Mouse (Mus musculus): ENCODE results near the gene Antxr2. TPM values are rescaled to one million over a fixed set of nuclear protein-coding genes. Genes with fewer than 3 reads are reported as not detected.

Antxr2 gene
- polyA plus RNA-seq, 1 experiment from 2014 or later: 22.9 TPM

- no peaks in the 10 kb centered on the region for H3K36me3 ChIP-seq (ENCODE audit: control insufficient read depth, insufficient read depth, low read length)
- peak overlapping the region; percentile 76 for H3K4me2 ChIP-seq (ENCODE audit: low read depth, low read length)
- H3K9me3 ChIP-seq (replicated peaks; ENCODE audit: control insufficient read depth, low read length): no peaks in the 10 kb centered on the region
- H3K4me1 ChIP-seq (ENCODE audit: control insufficient read depth, insufficient read depth, low read length): peaks cover 14% of the 10 kb centered on the region; the same call in 1 of the 2 replicates
- H3K4me3 ChIP-seq (replicated peaks; ENCODE audit: low read length): peak overlapping the region; percentile 87
- H3K27ac ChIP-seq (ENCODE audit: low read length): peak overlapping the region; percentile 94
- whole genome bisulfite sequencing: under 1% methylated on average over 36 of the region's 36 CpGs
- no peaks in the 10 kb centered on the region for H3K27me3 ChIP-seq (ENCODE audit: control insufficient read depth, insufficient read depth, low read length)
- ATAC-seq (ENCODE audit: insufficient read depth, low FRiP score): peak; percentile 73
- peak overlapping the region; percentile 90 for H3K9ac ChIP-seq (ENCODE audit: low read length)
Measured at GRCm38 (mm10) chr5:98030091-98030901, 547 bp downstream of the Antxr2 start.

GRCm38 (mm10) chr5:98027688-98028389, 3.0 kb downstream of the Antxr2 start:
- Histone ChIP-seq H3K4me2 (ENCODE audit: low read depth, low read length) (peak overlapping the region; percentile 76), H3K9me3 (replicated peaks; ENCODE audit: control insufficient read depth, low read length) (no peaks in the 10 kb centered on the region), H3K36me3 (ENCODE audit: control insufficient read depth, insufficient read depth, low read length) (no peaks in the 10 kb centered on the region), H3K27me3 (ENCODE audit: control insufficient read depth, insufficient read depth, low read length) (no peaks in the 10 kb centered on the region), H3K4me3 (replicated peaks; ENCODE audit: low read length) (no peak overlapping the region; the same call in 1 of the 2 replicates), H3K9ac (ENCODE audit: low read length) (no peak overlapping the region), H3K27ac (ENCODE audit: low read length) (no peak overlapping the region), H3K4me1 (ENCODE audit: control insufficient read depth, insufficient read depth, low read length) (peaks cover 14% of the 10 kb centered on the region; the same call in 1 of the 2 replicates)
- no peak for ATAC-seq (ENCODE audit: insufficient read depth, low FRiP score)
- 48% methylated on average over 8 of the region's 8 CpGs for WGBS

- H3K27me3 ChIP-seq (ENCODE audit: control insufficient read depth, insufficient read depth, low read length): no peaks in the 10 kb centered on the region
- H3K9ac ChIP-seq (ENCODE audit: low read length): no peak overlapping the region
- WGBS: 88% methylated on average over 2 of the region's 2 CpGs
- no peaks in the 10 kb centered on the region for H3K9me3 ChIP-seq (replicated peaks; ENCODE audit: control insufficient read depth, low read length)
- peaks cover 10% of the 10 kb centered on the region; the same call in 1 of the 2 replicates for H3K4me1 ChIP-seq (ENCODE audit: control insufficient read depth, insufficient read depth, low read length)
- H3K4me3 ChIP-seq (replicated peaks; ENCODE audit: low read length): no peak overlapping the region
- no peak overlapping the region for H3K27ac ChIP-seq (ENCODE audit: low read length)
- no peak for ATAC-seq (ENCODE audit: insufficient read depth, low FRiP score)
- H3K4me2 ChIP-seq (ENCODE audit: low read depth, low read length): no peak overlapping the region
- H3K36me3 ChIP-seq (ENCODE audit: control insufficient read depth, insufficient read depth, low read length): no peaks in the 10 kb centered on the region
Measured at GRCm38 (mm10) chr5:98025921-98026320, 4.9 kb downstream of the Antxr2 start.

GRCm38 (mm10) chr5:98024545-98024944, 6.3 kb downstream of the Antxr2 start:
- H3K27me3 ChIP-seq (ENCODE audit: control insufficient read depth, insufficient read depth, low read length): no peaks in the 10 kb centered on the region
- no peaks in the 10 kb centered on the region for H3K9me3 ChIP-seq (replicated peaks; ENCODE audit: control insufficient read depth, low read length)
- H3K4me1 ChIP-seq (ENCODE audit: control insufficient read depth, insufficient read depth, low read length): peaks cover 10% of the 10 kb centered on the region; the same call in 1 of the 2 replicates
- WGBS: 97% methylated on average over 2 of the region's 2 CpGs
- no peaks in the 10 kb centered on the region for H3K36me3 ChIP-seq (ENCODE audit: control insufficient read depth, insufficient read depth, low read length)
- no peak for ATAC-seq (ENCODE audit: insufficient read depth, low FRiP score)
- no peak overlapping the region for H3K27ac ChIP-seq (ENCODE audit: low read length)
- H3K4me3 ChIP-seq (replicated peaks; ENCODE audit: low read length): no peak overlapping the region
- no peak overlapping the region for H3K4me2 ChIP-seq (ENCODE audit: low read depth, low read length)
- H3K9ac ChIP-seq (ENCODE audit: low read length): no peak overlapping the region

GRCm38 (mm10) chr5:98021518-98021917, 9.3 kb downstream of the Antxr2 start:
- Histone ChIP-seq H3K4me1 (ENCODE audit: control insufficient read depth, insufficient read depth, low read length) (peaks cover 3% of the 10 kb centered on the region; the same call in 1 of the 2 replicates), H3K27me3 (ENCODE audit: control insufficient read depth, insufficient read depth, low read length) (no peaks in the 10 kb centered on the region), H3K36me3 (ENCODE audit: control insufficient read depth, insufficient read depth, low read length) (no peaks in the 10 kb centered on the region), H3K27ac (ENCODE audit: low read length) (no peak overlapping the region), H3K9me3 (replicated peaks; ENCODE audit: control insufficient read depth, low read length) (no peaks in the 10 kb centered on the region), H3K4me3 (replicated peaks; ENCODE audit: low read length) (no peak overlapping the region), H3K9ac (ENCODE audit: low read length) (no peak overlapping the region), H3K4me2 (ENCODE audit: low read depth, low read length) (no peak overlapping the region)
- no peak for ATAC-seq (ENCODE audit: insufficient read depth, low FRiP score)
- WGBS: 90% methylated on average over 4 of the region's 4 CpGs

- ATAC-seq (ENCODE audit: insufficient read depth, low FRiP score): no peak
- Histone ChIP-seq H3K4me1 (ENCODE audit: control insufficient read depth, insufficient read depth, low read length) (peaks cover 3% of the 10 kb centered on the region; the same call in 1 of the 2 replicates), H3K4me3 (replicated peaks; ENCODE audit: low read length) (no peak overlapping the region), H3K36me3 (ENCODE audit: control insufficient read depth, insufficient read depth, low read length) (no peaks in the 10 kb centered on the region), H3K27me3 (ENCODE audit: control insufficient read depth, insufficient read depth, low read length) (no peaks in the 10 kb centered on the region), H3K9ac (ENCODE audit: low read length) (no peak overlapping the region), H3K4me2 (ENCODE audit: low read depth, low read length) (no peak overlapping the region), H3K9me3 (replicated peaks; ENCODE audit: control insufficient read depth, low read length) (no peaks in the 10 kb centered on the region), H3K27ac (ENCODE audit: low read length) (no peak overlapping the region)
Measured at GRCm38 (mm10) chr5:98020658-98021057, 10.2 kb downstream of the Antxr2 start.

- Histone ChIP-seq H3K4me3 (replicated peaks; ENCODE audit: low read length) (no peak overlapping the region), H3K9ac (ENCODE audit: low read length) (no peak overlapping the region), H3K27ac (ENCODE audit: low read length) (no peak overlapping the region), H3K4me1 (ENCODE audit: control insufficient read depth, insufficient read depth, low read length) (peaks cover 3% of the 10 kb centered on the region; the same call in 1 of the 2 replicates), H3K4me2 (ENCODE audit: low read depth, low read length) (no peak overlapping the region), H3K36me3 (ENCODE audit: control insufficient read depth, insufficient read depth, low read length) (no peaks in the 10 kb centered on the region), H3K27me3 (ENCODE audit: control insufficient read depth, insufficient read depth, low read length) (no peaks in the 10 kb centered on the region), H3K9me3 (replicated peaks; ENCODE audit: control insufficient read depth, low read length) (no peaks in the 10 kb centered on the region)
- 0 out of 2 replicates have a peak, but pooled peaks have one; percentile 13 for ATAC-seq (ENCODE audit: insufficient read depth, low FRiP score)
- 68% methylated on average over 1 of the region's 1 CpGs for WGBS
Measured at GRCm38 (mm10) chr5:98019396-98019795, 11.4 kb downstream of the Antxr2 start.

GRCm38 (mm10) chr5:98018162-98018561, 12.7 kb downstream of the Antxr2 start:
- no peak overlapping the region for H3K4me3 ChIP-seq (replicated peaks; ENCODE audit: low read length)
- H3K9ac ChIP-seq (ENCODE audit: low read length): no peak overlapping the region
- WGBS: 81% methylated on average over 6 of the region's 6 CpGs
- no peaks in the 10 kb centered on the region for H3K9me3 ChIP-seq (replicated peaks; ENCODE audit: control insufficient read depth, low read length)
- H3K36me3 ChIP-seq (ENCODE audit: control insufficient read depth, insufficient read depth, low read length): no peaks in the 10 kb centered on the region
- ATAC-seq (ENCODE audit: insufficient read depth, low FRiP score): no peak
- no peak overlapping the region for H3K27ac ChIP-seq (ENCODE audit: low read length)
- H3K27me3 ChIP-seq (ENCODE audit: control insufficient read depth, insufficient read depth, low read length): no peaks in the 10 kb centered on the region
- H3K4me2 ChIP-seq (ENCODE audit: low read depth, low read length): no peak overlapping the region
- H3K4me1 ChIP-seq (ENCODE audit: control insufficient read depth, insufficient read depth, low read length): peaks cover 3% of the 10 kb centered on the region; the same call in 1 of the 2 replicates
